Mouse (Mus musculus): ENCODE measurements around the gene Ffar3. TPM values are rescaled to one million over a fixed set of nuclear protein-coding genes. Genes with fewer than 3 reads are reported as not detected.
"Not testable (repeated sequence)": the region's sequence is repeated elsewhere in the genome, so short reads cannot be mapped to it uniquely, and the experiment has no call there.

The Ffar3 gene
- polyA plus RNA-seq, 1 experiment from 2014 or later = not detected

- ATAC-seq (ENCODE audit: low FRiP score, low read depth) = no peak
- Histone ChIP-seq H3K4me2 (replicated peaks) (no peak overlapping the region), H3K9me3 (no peaks in the 10 kb centered on the region), H3K4me1 (peaks cover 6% of the 10 kb centered on the region), H3K4me3 (no peak overlapping the region), H3K36me3 (no peaks in the 10 kb centered on the region), H3K9ac (no peak overlapping the region), H3K27me3 (no peaks in the 10 kb centered on the region), H3K27ac (no peak overlapping the region)
- 71% methylated on average over 4 of the region's 4 CpGs for WGBS
Observed at GRCm38 (mm10) chr7:30841379-30841778, 14.6 kb downstream of the Ffar3 start.

DNA sequence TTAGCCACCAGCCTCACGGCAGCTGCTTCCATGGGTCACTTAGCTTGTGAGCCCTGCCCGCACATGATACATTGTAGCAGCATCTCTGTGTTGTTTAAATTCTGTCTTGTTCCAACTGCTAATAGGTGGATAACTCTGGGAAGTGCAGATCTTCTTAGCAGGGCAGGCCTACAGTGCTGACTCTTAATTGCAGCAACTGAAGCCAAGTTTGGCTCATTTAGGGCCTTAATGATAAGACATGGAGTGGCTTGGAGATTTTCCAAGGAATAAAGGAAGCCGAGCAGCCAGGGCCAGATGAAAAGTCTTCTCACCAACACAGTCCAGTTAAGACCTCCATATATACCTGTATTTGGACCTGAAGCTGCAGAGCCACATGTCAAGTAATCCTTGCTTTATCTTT, 15.7 kb downstream of the Ffar3 start:
- Histone ChIP-seq H3K4me1 (peaks cover 6% of the 10 kb centered on the region), H3K36me3 (no peaks in the 10 kb centered on the region), H3K9ac (no peak overlapping the region), H3K9me3 (no peaks in the 10 kb centered on the region), H3K4me2 (replicated peaks) (no peak overlapping the region), H3K4me3 (no peak overlapping the region), H3K27me3 (no peaks in the 10 kb centered on the region), H3K27ac (no peak overlapping the region)
- WGBS = 74% methylated on average over 3 of the region's 3 CpGs
- ATAC-seq (ENCODE audit: low FRiP score, low read depth) = no peak

- Histone ChIP-seq H3K9ac (no peak overlapping the region), H3K27me3 (no peaks in the 10 kb centered on the region), H3K36me3 (no peaks in the 10 kb centered on the region), H3K4me1 (no peaks in the 10 kb centered on the region), H3K4me2 (replicated peaks) (no peak overlapping the region), H3K4me3 (no peak overlapping the region), H3K9me3 (no peaks in the 10 kb centered on the region), H3K27ac (no peak overlapping the region)
- ATAC-seq (ENCODE audit: low FRiP score, low read depth) = no peak
Observed at GRCm38 (mm10) chr7:30837277-30837676, 18.7 kb downstream of the Ffar3 start.

- H3K4me3 ChIP-seq; H3K9me3 ChIP-seq; H3K9ac ChIP-seq; H3K36me3 ChIP-seq; H3K4me1 ChIP-seq; H3K27me3 ChIP-seq; H3K27ac ChIP-seq; H3K4me2 ChIP-seq (replicated peaks); ATAC-seq (ENCODE audit: low FRiP score, low read depth): not testable (repeated sequence)
- WGBS = 52% methylated on average over 7 of the region's 11 CpGs
Observed at GRCm38 (mm10) chr7:30832684-30833083, 23.3 kb downstream of the Ffar3 start.

GRCm38 (mm10) chr7:30832261-30832660, 23.7 kb downstream of the Ffar3 start:
- Histone ChIP-seq H3K27ac (no peak overlapping the region), H3K4me2 (replicated peaks) (no peak overlapping the region), H3K9ac (no peak overlapping the region), H3K4me3 (no peak overlapping the region), H3K36me3 (no peaks in the 10 kb centered on the region), H3K27me3 (no peaks in the 10 kb centered on the region), H3K4me1 (no peaks in the 10 kb centered on the region), H3K9me3 (no peaks in the 10 kb centered on the region)
- 78% methylated on average over 17 of the region's 17 CpGs for WGBS
- no peak for ATAC-seq (ENCODE audit: low FRiP score, low read depth)

GRCm38 (mm10) chr7:30829428-30829827, 26.6 kb downstream of the Ffar3 start:
- Histone ChIP-seq H3K4me2 (replicated peaks) (no peak overlapping the region), H3K9ac (no peak overlapping the region), H3K27me3 (no peaks in the 10 kb centered on the region), H3K4me1 (no peaks in the 10 kb centered on the region), H3K27ac (no peak overlapping the region), H3K36me3 (no peaks in the 10 kb centered on the region), H3K9me3 (no peaks in the 10 kb centered on the region), H3K4me3 (no peak overlapping the region)
- no peak for ATAC-seq (ENCODE audit: low FRiP score, low read depth)
- WGBS = 61% methylated on average over 3 of the region's 3 CpGs

GRCm38 (mm10) chr7:30828871-30829270, 27.1 kb downstream of the Ffar3 start:
- not testable (repeated sequence) for H3K36me3 ChIP-seq; H3K27ac ChIP-seq; H3K9me3 ChIP-seq; H3K4me1 ChIP-seq; H3K4me2 ChIP-seq (replicated peaks); H3K27me3 ChIP-seq; H3K9ac ChIP-seq; H3K4me3 ChIP-seq; ATAC-seq (ENCODE audit: low FRiP score, low read depth)

GRCm38 (mm10) chr7:30826660-30827059, 29.3 kb downstream of the Ffar3 start:
- Histone ChIP-seq H3K9me3 (no peaks in the 10 kb centered on the region), H3K4me1 (no peaks in the 10 kb centered on the region), H3K27me3 (no peaks in the 10 kb centered on the region), H3K27ac (no peak overlapping the region), H3K4me3 (no peak overlapping the region), H3K36me3 (no peaks in the 10 kb centered on the region), H3K4me2 (replicated peaks) (no peak overlapping the region), H3K9ac (no peak overlapping the region)
- 92% methylated on average over 7 of the region's 10 CpGs for WGBS
- no peak for ATAC-seq (ENCODE audit: low FRiP score, low read depth)

DNA sequence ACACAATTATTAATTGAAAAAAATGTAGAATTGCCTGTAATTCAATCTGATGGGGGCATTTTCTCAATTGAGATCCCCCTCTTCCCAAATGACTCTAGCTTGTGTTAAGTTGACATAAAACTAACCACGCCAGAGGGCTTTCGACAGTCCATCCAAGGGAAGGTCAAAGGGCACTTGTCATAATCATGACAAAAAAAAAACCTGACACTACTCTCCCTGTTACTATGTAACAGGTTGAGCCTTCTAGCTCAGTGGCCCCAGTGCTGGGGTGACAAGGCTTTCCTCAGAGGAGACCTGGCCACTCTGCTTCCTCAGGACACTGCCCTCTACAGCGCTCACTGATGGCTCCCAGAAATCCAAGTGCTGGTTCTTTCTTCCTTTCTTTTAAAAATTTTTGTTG, 31.7 kb downstream of the Ffar3 start:
- Histone ChIP-seq H3K9me3 (no peaks in the 10 kb centered on the region), H3K27ac (no peak overlapping the region), H3K4me1 (no peaks in the 10 kb centered on the region), H3K36me3 (no peaks in the 10 kb centered on the region), H3K4me3 (no peak overlapping the region), H3K4me2 (replicated peaks) (no peak overlapping the region), H3K9ac (no peak overlapping the region), H3K27me3 (no peaks in the 10 kb centered on the region)
- WGBS = 89% methylated on average over 3 of the region's 3 CpGs
- ATAC-seq (ENCODE audit: low FRiP score, low read depth) = no peak

GRCm38 (mm10) chr7:30823675-30824074, 32.3 kb downstream of the Ffar3 start, which contains the start of gene Ffar2:
Gene Ffar2 (minus strand): TSS chr7:30823775.
- H3K36me3 ChIP-seq = no peaks in the 10 kb centered on the region
- no peak within 1 kb of the TSS for H3K4me2 ChIP-seq (replicated peaks)
- H3K9me3 ChIP-seq = no peaks in the 10 kb centered on the region
- no peak within 1 kb of the TSS for H3K27ac ChIP-seq
- no peaks in the 10 kb centered on the region for H3K4me1 ChIP-seq
- ATAC-seq (ENCODE audit: low FRiP score, low read depth) = no peak
- no peak within 1 kb of the TSS for H3K9ac ChIP-seq
- no peaks in the 10 kb centered on the region for H3K27me3 ChIP-seq
- WGBS = 89% methylated on average over 18 of the region's 18 CpGs
- H3K4me3 ChIP-seq = no peak within 1 kb of the TSS

GRCm38 (mm10) chr7:30821532-30821931, 34.4 kb downstream of the Ffar3 start:
- H3K4me2 ChIP-seq (replicated peaks) = no peak overlapping the region
- no peak overlapping the region for H3K4me3 ChIP-seq
- no peak for ATAC-seq (ENCODE audit: low FRiP score, low read depth)
- 63% methylated on average over 5 of the region's 5 CpGs for WGBS
- H3K4me1 ChIP-seq = no peaks in the 10 kb centered on the region
- no peaks in the 10 kb centered on the region for H3K36me3 ChIP-seq
- H3K27me3 ChIP-seq = no peaks in the 10 kb centered on the region
- no peak overlapping the region for H3K27ac ChIP-seq
- no peaks in the 10 kb centered on the region for H3K9me3 ChIP-seq
- H3K9ac ChIP-seq = no peak overlapping the region

- Histone ChIP-seq H3K36me3 (no peaks in the 10 kb centered on the region), H3K9ac (no peak overlapping the region), H3K4me1 (no peaks in the 10 kb centered on the region), H3K27me3 (no peaks in the 10 kb centered on the region), H3K9me3 (no peaks in the 10 kb centered on the region), H3K27ac (no peak overlapping the region), H3K4me3 (no peak overlapping the region), H3K4me2 (replicated peaks) (no peak overlapping the region)
- ATAC-seq (ENCODE audit: low FRiP score, low read depth) = no peak
- 73% methylated on average over 7 of the region's 7 CpGs for WGBS
Observed at GRCm38 (mm10) chr7:30820854-30821445, 35.0 kb downstream of the Ffar3 start.

- H3K9ac ChIP-seq = no peak overlapping the region
- no peak overlapping the region for H3K4me3 ChIP-seq
- no peak for ATAC-seq (ENCODE audit: low FRiP score, low read depth)
- no peaks in the 10 kb centered on the region for H3K9me3 ChIP-seq
- H3K36me3 ChIP-seq = no peaks in the 10 kb centered on the region
- WGBS = 67% methylated on average over 6 of the region's 6 CpGs
- H3K27ac ChIP-seq = no peak overlapping the region
- no peak overlapping the region for H3K4me2 ChIP-seq (replicated peaks)
- no peaks in the 10 kb centered on the region for H3K4me1 ChIP-seq
- H3K27me3 ChIP-seq = no peaks in the 10 kb centered on the region
Observed at GRCm38 (mm10) chr7:30820131-30820530, 35.8 kb downstream of the Ffar3 start.
